26 mouse cellular contexts compared by ENCODE assay signal in genomic region chr10:21843861-21844260, GRCm38 (mm10). TPM values are rescaled to one million over a fixed set of nuclear protein-coding genes. Genes with fewer than 3 reads are reported as not detected.
DNase-seq lines count a peak whose midpoint lies in the region; ATAC-seq and TF ChIP-seq lines count a peak whose summit lies in the region.
"Had no signal": no experiment of that assay in that cellular context is flagged by ENCODE, and none has a peak within 500 bp of the region (broad histone marks: within the 10 kb centered on the region; RNA-seq: fewer than 3 reads in every experiment).

No protein-coding gene starts in this region.

- H3K9ac ChIP-seq in ES-E14 (ENCODE audit: insufficient read depth, low read depth, low read length, poor library complexity, severe bottlenecking) = peak overlapping the region; percentile 10; the same call in 1 of the 2 replicates
- H3K9ac ChIP-seq in embryonic facial prominence, embryonic 14.5 days (ENCODE audit: low read depth, low read length) = no peak overlapping the region
- H3K9ac ChIP-seq: embryonic facial prominence, embryonic 12.5 days; forebrain, postnatal 0 days; heart, embryonic 12.5 days; heart, embryonic 15.5 days; hindbrain, embryonic 13.5 days; intestine, embryonic 15.5 days had no signal

- intact Hi-C loops in left cerebral cortex, postnatal 4 days (cut with DNase I) = no loop called here
- intact Hi-C loops in left cerebral cortex, postnatal 25 days (cut with DNase I) = no loop called here

- H3K4me3 ChIP-seq in ES-E14 (ENCODE audit: insufficient read depth in 1 of 2, low read depth in 1 of 2, low read length in 2 of 2, poor library complexity in 1 of 2, severe bottlenecking in 1 of 2) = no peak overlapping the region
- no peak overlapping the region for H3K4me3 ChIP-seq in embryonic facial prominence, embryonic 14.5 days (ENCODE audit: low read depth, low read length)
- H3K4me3 ChIP-seq: embryonic facial prominence, embryonic 12.5 days; heart, embryonic 12.5 days; heart, embryonic 15.5 days; hindbrain, embryonic 10.5 days; hindbrain, embryonic 13.5 days; intestine, embryonic 15.5 days had no signal

- in situ Hi-C loops in ES-E14 (cut with MboI; ENCODE audit: low sequenced_read_pairs in 2 of 2, unreplicated experiment in 2 of 2) = no loop called here

- H3K9me3 ChIP-seq in ES-E14 (ENCODE audit: control insufficient read depth, insufficient read depth, low read depth, low read length) = no peaks in the 10 kb centered on the region
- no peaks in the 10 kb centered on the region for H3K9me3 ChIP-seq in embryonic facial prominence, embryonic 14.5 days (ENCODE audit: control insufficient read depth, low read length)
- H3K9me3 ChIP-seq: embryonic facial prominence, embryonic 12.5 days; heart, embryonic 12.5 days; heart, embryonic 15.5 days; hindbrain, embryonic 10.5 days; hindbrain, embryonic 13.5 days; intestine, embryonic 15.5 days had no signal

- no peak overlapping the region for H3K4me2 ChIP-seq in embryonic facial prominence, embryonic 14.5 days (ENCODE audit: low read depth, low read length)
- H3K4me2 ChIP-seq: embryonic facial prominence, embryonic 12.5 days; heart, embryonic 12.5 days; heart, embryonic 15.5 days; hindbrain, embryonic 13.5 days; intestine, embryonic 15.5 days had no signal

- WGBS in embryonic facial prominence, embryonic 14.5 days = 77% methylated on average over 8 of the region's 8 CpGs

- no peaks in the 10 kb centered on the region for H3K27me3 ChIP-seq in embryonic facial prominence, embryonic 14.5 days (replicated peaks; ENCODE audit: control insufficient read depth, insufficient read depth, low read length)
- H3K27me3 ChIP-seq: embryonic facial prominence, embryonic 12.5 days; heart, embryonic 12.5 days; heart, embryonic 15.5 days; hindbrain, embryonic 13.5 days; intestine, embryonic 15.5 days had no signal

- H3K27ac ChIP-seq in ES-E14 (ENCODE audit: insufficient read depth, low read depth, low read length, poor library complexity, severe bottlenecking) = peak overlapping the region; percentile 24; the same call in 1 of the 2 replicates
- H3K27ac ChIP-seq in embryonic facial prominence, embryonic 14.5 days (replicated peaks; ENCODE audit: low read depth, low read length) = peak overlapping the region; percentile 40; the same call in 1 of the 2 replicates
- H3K27ac ChIP-seq: heart, embryonic 15.5 days; hindbrain, embryonic 10.5 days; hindbrain, embryonic 13.5 days; intestine, embryonic 15.5 days had no signal

- no peak for ATAC-seq in embryonic facial prominence, embryonic 14.5 days (ENCODE audit: low read depth)
- ATAC-seq: CD4-positive, CD25-positive, alpha-beta regulatory T cell, adult 4 months; forebrain, embryonic 14.5 days; forebrain, postnatal 0 days; hindbrain, embryonic 16.5 days; intestine, embryonic 15.5 days had no signal

- DNase-seq in left cerebral cortex, postnatal 4 days = peak; percentile 14
- no peak for DNase-seq in left cerebral cortex, postnatal 25 days (ENCODE audit: low spot score in 2 of 2)
- peak; percentile 48 for DNase-seq in ovary, postnatal 36 days (ENCODE audit: low spot score)
- no peak for DNase-seq in ovary, postnatal 10 days (ENCODE audit: low spot score)
- DNase-seq in ES-E14 (ENCODE audit: low read depth, low spot score) = no peak
- DNase-seq in embryonic facial prominence, embryonic 14.5 days (ENCODE audit: low spot score) = no peak
- no peak for DNase-seq in kidney, postnatal 14 days
- no peak for DNase-seq in adrenal gland, postnatal 25 days
- DNase-seq: adrenal gland, adult 2 months; adrenal gland, postnatal 14 days; cerebellum, adult 18-20 months; cerebellum, adult 9-11 months; forebrain, postnatal 0 days; gastrocnemius, postnatal 25 days; heart, adult 18-20 months; heart, postnatal 10 days; heart, postnatal 36 days had no signal

- peaks cover 18 to 32% of the 10 kb centered on the region in 2 experiments for H3K4me1 ChIP-seq in ES-E14 (ENCODE audit: control insufficient read depth in 2 of 2, insufficient read depth in 2 of 2, low read length in 2 of 2, poor library complexity in 1 of 2)
- peaks cover 3% of the 10 kb centered on the region; the same call in 1 of the 2 replicates for H3K4me1 ChIP-seq in embryonic facial prominence, embryonic 14.5 days (ENCODE audit: control insufficient read depth, insufficient read depth, low read length)
- H3K4me1 ChIP-seq: intestine, embryonic 15.5 days had no signal

- H3K36me3 ChIP-seq in ES-E14 (ENCODE audit: control insufficient read depth, insufficient read depth, low read length, poor library complexity, severe bottlenecking) = no peaks in the 10 kb centered on the region
- H3K36me3 ChIP-seq in embryonic facial prominence, embryonic 14.5 days (ENCODE audit: control insufficient read depth, insufficient read depth, low read length) = no peaks in the 10 kb centered on the region
- H3K36me3 ChIP-seq: embryonic facial prominence, embryonic 12.5 days; heart, embryonic 12.5 days; heart, embryonic 15.5 days; hindbrain, embryonic 10.5 days; hindbrain, embryonic 13.5 days; intestine, embryonic 15.5 days had no signal

TF ChIP-seq in ES-E14, 5 proteins besides CTCF, POLR2A, EP300 and RAD21:
- TF ChIP-seq CHD2 (IDR thresholded peaks at IDR 0.05; ENCODE audit: low read depth, low read length) (no peak), HCFC1 (IDR thresholded peaks at IDR 0.05; ENCODE audit: borderline replicate concordance, insufficient read depth, low read length) (no peak), ZC3H11A (IDR thresholded peaks at IDR 0.05; ENCODE audit: borderline replicate concordance, low read depth, low read length) (no peak), ZNF384 (IDR thresholded peaks at IDR 0.05; ENCODE audit: low read depth, low read length) (no peak), MAFK (IDR thresholded peaks at IDR 0.05; ENCODE audit: insufficient read depth, low read depth, low read length) (no peak)

RNA-seq across cellular contexts. Expression of gene Sgk1, which starts 38.1 kb away (rescaled TPM):
- total RNA-seq in left cerebral cortex, postnatal 4 days (2021) = 10 to 100 TPM; 70.3 to 86.9 TPM
- total RNA-seq in left cerebral cortex, postnatal 25 days (2021) = 10 to 100 TPM; 69.3 to 73.0 TPM
- total RNA-seq in ES-E14 (2012; rRNA removed) = 217 and 263 TPM in 2 replicates
- polyA plus RNA-seq in embryonic facial prominence, embryonic 14.5 days (2014; fragmentation: Nextera tagmentation; extraction: Ambion mirVana) = 31.5 and 33.8 TPM in 2 replicates
- 108 and 120 TPM in 2 replicates for total RNA-seq in adrenal gland, postnatal 25 days (2021)

Comparison
In these comparisons a context has a peak if more than half of its experiments do, and no peak if none do; other contexts are left out.
1. DNase-seq: peak in left cerebral cortex, postnatal 4 days (single experiment) and ovary, postnatal 36 days (single experiment); none in left cerebral cortex, postnatal 25 days (0 of 2), ovary, postnatal 10 days (single experiment), ES-E14 (single experiment), embryonic facial prominence, embryonic 14.5 days (single experiment), kidney, postnatal 14 days (single experiment) and adrenal gland, postnatal 25 days (single experiment).